Mouse (Mus musculus) CH12.LX (cell line): ENCODE measurements around the gene Cacna1a. TPM values are rescaled to one million over a fixed set of nuclear protein-coding genes. Genes with fewer than 3 reads are reported as not detected.

ENCODE experiments used
- DNase-seq: peaks from one replicate; pipeline ENCODE4 v3.0.0-alpha.2; 2013; ENCODE audit errors: extremely low read depth
- H3K27ac ChIP-seq: 2 replicates; pipeline ENCODE4 v1.5.1; 2012; ENCODE audit warnings: low read depth, mild to moderate bottlenecking, control low read depth, moderate library complexity; ENCODE audit not compliant: insufficient read depth
- H3K27me3 ChIP-seq: replicated peaks from 2 replicates; pipeline ENCODE3; 2012; ENCODE audit warnings: inconsistent platforms
- H3K36me3 ChIP-seq, 2 experiments: replicated peaks in 1 of 2; 2 replicates each; pipeline versions ENCODE3 to v1.6.1; 2012; ENCODE audit warnings: inconsistent platforms in 1 of 2, low read length in 1 of 2, mild to moderate bottlenecking in 1 of 2, mixed read lengths in 1 of 2, moderate library complexity in 1 of 2; ENCODE audit not compliant: control insufficient read depth in 1 of 2, insufficient read depth in 1 of 2
- H3K4me1 ChIP-seq, 2 experiments: 2 replicates each; pipeline ENCODE4 v1.6.1; 2012; ENCODE audit warnings: inconsistent platforms in 1 of 2, moderate library complexity in 1 of 2; ENCODE audit not compliant: insufficient read depth in 2 of 2, control insufficient read depth in 1 of 2
- H3K4me2 ChIP-seq: 2 replicates; pipeline ENCODE4 v1.6.1; 2012; ENCODE audit warnings: low read depth, mild to moderate bottlenecking, control low read depth; ENCODE audit not compliant: poor library complexity, insufficient read depth, severe bottlenecking
- H3K4me3 ChIP-seq, 3 experiments: fragments of 150-350 bp in 1 of 3; sonication (generic) in 1 of 3; replicated peaks in 1 of 3; 2 replicates each; pipeline versions ENCODE3 to v1.5.1; 2011 to 2012; ENCODE audit warnings: low read depth in 2 of 3, low read length in 2 of 3, mild to moderate bottlenecking in 2 of 3, moderate library complexity in 2 of 3, control low read depth in 1 of 3, improper control_type of control experiment in 1 of 3, inconsistent platforms in 1 of 3, mixed read lengths in 1 of 3; ENCODE audit not compliant: poor library complexity in 1 of 3
- H3K79me2 ChIP-seq: replicated peaks from 2 replicates; pipeline ENCODE4 v1.6.1; 2012; ENCODE audit warnings: mild to moderate bottlenecking, moderate library complexity; ENCODE audit not compliant: control insufficient read depth, poor library complexity, insufficient read depth, severe bottlenecking; ENCODE audit errors: extremely low read depth
- H3K9ac ChIP-seq: 2 replicates; pipeline ENCODE4 v1.6.1; 2012; ENCODE audit warnings: low read depth, mild to moderate bottlenecking, control low read depth, moderate library complexity; ENCODE audit not compliant: insufficient read depth
- H3K9me3 ChIP-seq: replicated peaks from 2 replicates; pipeline ENCODE3; 2012; ENCODE audit warnings: low read length, inconsistent platforms, mixed read lengths
- CHD1 ChIP-seq: IDR thresholded peaks from 2 replicates; pipeline ENCODE4 v1.6.1; 2012; ENCODE audit warnings: low read depth, low read length, improper control_type of control experiment, inconsistent platforms
- CTCF ChIP-seq, 2 experiments: IDR thresholded peaks in 1 of 2; conservative IDR thresholded peaks in 1 of 2; 2 replicates each; pipeline ENCODE4 v1.5.1; 2011 to 2012; ENCODE audit warnings: low read depth in 2 of 2, low read length in 2 of 2, improper control_type of control experiment in 1 of 2, inconsistent platforms in 1 of 2, mild to moderate bottlenecking in 1 of 2, moderate library complexity in 1 of 2
- ELF1 ChIP-seq: IDR thresholded peaks from 2 replicates; pipeline ENCODE4 v1.6.1; 2014; ENCODE audit warnings: low read depth, mild to moderate bottlenecking, inconsistent platforms, low read length, improper control_type of control experiment
- HCFC1 ChIP-seq: IDR thresholded peaks from 2 replicates; pipeline ENCODE4 v1.6.1; 2012; ENCODE audit warnings: low read depth, mild to moderate bottlenecking, inconsistent platforms, low read length, improper control_type of control experiment
- KAT2A ChIP-seq: IDR thresholded peaks from 2 replicates; pipeline ENCODE4 v1.6.1; 2012; ENCODE audit warnings: low read length, improper control_type of control experiment, inconsistent platforms; ENCODE audit not compliant: insufficient replicate concordance
- MAX ChIP-seq: IDR thresholded peaks from 2 replicates; pipeline ENCODE4 v1.6.1; 2011; ENCODE audit warnings: low read length, improper control_type of control experiment
- MEF2A ChIP-seq: IDR thresholded peaks from 2 replicates; pipeline ENCODE4 v1.6.1; 2014; ENCODE audit warnings: low read depth, mild to moderate bottlenecking, inconsistent platforms, low read length, improper control_type of control experiment, borderline replicate concordance
- MXI1 ChIP-seq: IDR thresholded peaks from 2 replicates; pipeline ENCODE4 v1.6.1; 2011; ENCODE audit warnings: mild to moderate bottlenecking, low read depth, low read length, improper control_type of control experiment
- NELFE ChIP-seq: IDR thresholded peaks from 2 replicates; pipeline ENCODE4 v1.6.1; 2011; ENCODE audit warnings: low read depth, low read length, improper control_type of control experiment
- POLR2A ChIP-seq: IDR thresholded peaks from 2 replicates; pipeline ENCODE4 v1.6.1; 2011; ENCODE audit warnings: low read depth, mild to moderate bottlenecking, improper control_type of control experiment, low read length
- POLR2AphosphoS2 ChIP-seq: IDR thresholded peaks from 2 replicates; pipeline ENCODE4 v1.6.1; 2011; ENCODE audit warnings: low read depth, low read length, improper control_type of control experiment
- RCOR1 ChIP-seq: conservative IDR thresholded peaks from 2 replicates; pipeline ENCODE4 v1.6.1; 2012; ENCODE audit warnings: low read depth, mild to moderate bottlenecking, inconsistent platforms, low read length, improper control_type of control experiment
- SMC3 ChIP-seq: IDR thresholded peaks from 2 replicates; pipeline ENCODE4 v1.6.1; 2011; ENCODE audit warnings: low read depth, low read length, improper control_type of control experiment
- TBP ChIP-seq: conservative IDR thresholded peaks from 2 replicates; pipeline ENCODE4 v1.6.1; 2011; ENCODE audit warnings: low read depth, low read length, improper control_type of control experiment
- TCF12 ChIP-seq: IDR thresholded peaks from 2 replicates; pipeline ENCODE4 v1.6.1; 2014; ENCODE audit warnings: low read depth, mild to moderate bottlenecking, inconsistent platforms, low read length, improper control_type of control experiment
- USF1 ChIP-seq: IDR thresholded peaks from 2 replicates; pipeline ENCODE4 v1.6.1; 2014; ENCODE audit warnings: low read depth, mild to moderate bottlenecking, inconsistent platforms, low read length, improper control_type of control experiment
- USF2 ChIP-seq: conservative IDR thresholded peaks from 2 replicates; pipeline ENCODE4 v1.6.1; 2011; ENCODE audit warnings: low read depth, low read length, improper control_type of control experiment
- ZC3H11A ChIP-seq: IDR thresholded peaks from 2 replicates; pipeline ENCODE4 v1.6.1; 2012; ENCODE audit warnings: low read depth, mild to moderate bottlenecking, inconsistent platforms, low read length, improper control_type of control experiment
- ZNF384 ChIP-seq: IDR thresholded peaks from 2 replicates; pipeline ENCODE4 v1.6.1; 2012; ENCODE audit warnings: low read depth, low read length, improper control_type of control experiment, inconsistent platforms
- dilution Hi-C: fragments of 300-500 bp; cut with MboI; formaldehyde crosslinking; loops from 2 replicates; pipeline ENCODE4 v1.14.3; 2020; ENCODE audit warnings: low sequenced_read_pairs; ENCODE audit not compliant: extremely low pct_unique_long_range_greater_than_20kb, extremely low pct_ligation_motif_present
- in situ Hi-C: fragments of 300-500 bp; cut with MboI; formaldehyde crosslinking; loops from 3 replicates; pipeline ENCODE4 v1.14.3; 2019; ENCODE audit warnings: low sequenced_read_pairs, low pct_ligation_motif_present, low pct_unique_long_range_greater_than_20kb, mixed read lengths
- polyA plus RNA-seq: library from polyadenylated mRNA; unstranded; fragments of >175 nt; gene quantifications from 2 replicates; pipeline ENCODE4 v1.2.1, GENCODE M21; 2012; ENCODE audit warnings: low read depth; ENCODE audit not compliant: insufficient read length
- total RNA-seq, 2 experiments: library from RNA; depleted of rRNA; stranded (reverse); fragments of 300-350 nt in 1 of 2; fragments of >200 nt in 1 of 2; gene quantifications; 2 replicates each; pipeline ENCODE4 v1.2.3; 2012 to 2014

Cacna1a gene
- total and polyA plus RNA-seq, 3 experiments = 2.6 to 9.4 (median 6.9) TPM

DNA sequence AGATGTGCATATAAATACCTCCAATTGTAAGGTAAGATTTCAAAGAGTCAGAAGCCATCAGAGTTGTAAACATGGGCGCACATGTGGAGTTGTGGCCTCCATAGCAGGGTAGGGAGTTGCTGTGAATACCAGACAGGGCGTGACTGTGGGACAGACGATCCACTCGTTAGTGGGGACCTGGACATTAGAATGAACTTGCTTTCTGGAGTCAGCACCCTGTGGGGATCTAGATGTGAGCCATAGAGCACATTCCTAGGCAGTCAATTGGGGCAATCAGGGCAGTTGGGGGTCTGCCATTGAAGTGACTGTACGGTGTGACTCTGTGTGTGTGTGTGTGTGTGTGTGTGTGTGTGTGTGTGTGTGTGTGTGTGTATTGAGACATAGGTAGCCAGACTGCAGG lies 3.4 kb downstream of the Cacna1a start:
- no peak for DNase-seq

DNA sequence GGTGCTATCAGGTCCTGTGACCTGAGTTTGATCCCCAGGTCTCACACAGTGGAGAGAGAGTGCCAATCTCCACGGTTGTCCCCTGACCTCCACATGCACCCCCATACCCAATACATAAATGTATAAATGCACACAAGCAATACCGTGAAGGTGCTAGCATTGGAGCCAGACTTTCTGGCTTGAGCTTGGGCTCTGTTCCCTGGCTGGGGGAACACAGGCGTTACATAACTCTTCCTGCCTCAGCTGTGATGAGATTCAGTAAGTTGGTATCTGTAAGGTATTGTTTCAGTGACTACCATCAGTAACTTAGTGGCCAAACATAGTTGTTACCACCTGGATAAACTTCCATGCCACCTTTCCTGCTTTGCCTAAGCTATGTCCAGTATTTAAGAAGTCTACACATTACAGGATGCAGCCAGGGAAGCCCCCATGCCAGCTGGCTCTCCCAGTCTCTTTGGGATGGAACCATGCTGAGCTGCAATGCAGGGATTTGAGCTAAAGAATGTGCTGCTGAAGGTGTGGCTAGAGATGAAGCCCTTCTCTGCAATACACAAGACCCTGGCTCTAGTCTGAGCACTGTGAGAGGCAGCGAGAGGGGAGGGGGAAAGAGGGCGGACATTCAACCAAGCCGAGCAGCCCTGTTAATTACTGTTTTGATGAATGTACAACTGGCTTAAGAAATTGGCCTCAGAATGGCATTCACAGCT lies 7.7 kb downstream of the Cacna1a start:
- Histone ChIP-seq H3K36me3 (no peaks in the 10 kb centered on the region), H3K9me3 (peaks cover 8% of the 10 kb centered on the region), H3K4me1 (no peaks in the 10 kb centered on the region), H3K79me2 (no peaks in the 10 kb centered on the region), H3K4me3 (no peak overlapping the region), H3K9ac (no peak overlapping the region)
- dilution Hi-C loops (no loop called here), in situ Hi-C loops (no loop called here)
- no peak for DNase-seq
- no peak for TF ChIP-seq KAT2A
- no peak for TF ChIP-seq SMC3
- no peak for TF ChIP-seq HCFC1
- no peak for TF ChIP-seq ELF1
- TF ChIP-seq POLR2AphosphoS2 = no peak
- TF ChIP-seq MEF2A = no peak
- TF ChIP-seq, all 38 proteins: peak for 0
- H3K27me3 ChIP-seq = peaks cover 48% of the 10 kb centered on the region
- H3K4me2 ChIP-seq = no peak overlapping the region
- no peak overlapping the region for H3K27ac ChIP-seq

More for the DNA sequence above, 3.4 kb downstream of the Cacna1a start:
- peaks cover 53% of the 10 kb centered on the region for H3K27me3 ChIP-seq
- no peak overlapping the region for H3K27ac ChIP-seq
- no peaks in the 10 kb centered on the region for H3K4me1 ChIP-seq
- H3K79me2 ChIP-seq = no peaks in the 10 kb centered on the region
- dilution Hi-C loops (no loop called here), in situ Hi-C loops (no loop called here)
- H3K4me2 ChIP-seq = no peak overlapping the region
- H3K9me3 ChIP-seq = peaks cover 7% of the 10 kb centered on the region
- TF ChIP-seq CHD1 = no peak
- TF ChIP-seq NELFE = no peak
- TF ChIP-seq ZC3H11A = no peak
- TF ChIP-seq TCF12 = no peak
- no peak for TF ChIP-seq RCOR1
- TF ChIP-seq CTCF (conservative IDR thresholded peaks at IDR 0.05 in 1 of 2, IDR thresholded peaks at IDR 0.05 in 1 of 2; ENCODE audit: low read depth in 2 of 2, low read length in 2 of 2) = no peak
- TF ChIP-seq MAX = no peak
- TF ChIP-seq USF2 = no peak
- TF ChIP-seq POLR2A = no peak
- no peak for TF ChIP-seq SMC3
- TF ChIP-seq TBP = no peak
- no peak for TF ChIP-seq USF1
- no peak for TF ChIP-seq ELF1
- TF ChIP-seq ZNF384 = no peak
- no peak for TF ChIP-seq MXI1
- no peak overlapping the region for H3K9ac ChIP-seq
- H3K4me3 ChIP-seq = no peak overlapping the region
- no peaks in the 10 kb centered on the region for H3K36me3 ChIP-seq
